In the genomic region with DNA sequence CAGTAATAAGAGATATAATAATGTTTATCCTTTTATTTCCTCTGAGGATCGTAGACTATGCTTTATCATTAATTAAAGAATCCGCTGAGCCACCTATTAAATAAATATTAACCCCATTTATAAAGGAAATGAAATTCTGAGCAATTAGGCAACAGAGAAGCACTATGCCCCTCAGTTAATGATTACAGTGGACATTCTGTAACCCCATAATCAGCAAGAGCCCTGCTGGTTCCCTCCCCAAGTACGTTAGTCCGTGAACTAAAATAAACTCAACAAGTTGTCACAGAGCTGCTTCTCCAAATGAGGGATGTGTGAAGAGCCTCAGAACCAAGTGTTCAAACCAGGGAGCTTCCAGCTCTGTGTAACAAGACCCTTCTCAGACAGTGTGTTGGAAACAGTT, we compare ENCODE assay signal across 16 mouse cellular contexts.
"Had no signal": no experiment of that assay in that cellular context is flagged by ENCODE, and none has a peak within 500 bp of the region (broad histone marks: within the 10 kb centered on the region; RNA-seq: fewer than 3 reads in every experiment).

No protein-coding gene starts in this region.

- H3K27ac ChIP-seq: lung, embryonic 15.5 days; macrophage; midbrain, embryonic 13.5 days; midbrain, embryonic 15.5 days; neural tube, embryonic 12.5 days; stomach, embryonic 15.5 days; stomach, postnatal 0 days had no signal

- H3K4me2 ChIP-seq: lung, embryonic 15.5 days; midbrain, embryonic 11.5 days; midbrain, embryonic 13.5 days; midbrain, embryonic 15.5 days; neural tube, embryonic 12.5 days; stomach, embryonic 15.5 days had no signal

- H3K36me3 ChIP-seq: lung, embryonic 15.5 days; midbrain, embryonic 13.5 days; midbrain, embryonic 15.5 days; neural tube, embryonic 12.5 days; stomach, embryonic 15.5 days had no signal

- H3K9me3 ChIP-seq: lung, embryonic 15.5 days; midbrain, embryonic 13.5 days; midbrain, embryonic 15.5 days; neural tube, embryonic 12.5 days; stomach, embryonic 15.5 days had no signal

- H3K4me3 ChIP-seq: lung, embryonic 15.5 days; megakaryocyte, embryonic 14.5 days; midbrain, embryonic 13.5 days; midbrain, embryonic 15.5 days; neural tube, embryonic 12.5 days; stomach, embryonic 15.5 days had no signal

- ATAC-seq: lung, postnatal 0 days; midbrain, embryonic 13.5 days; midbrain, embryonic 15.5 days had no signal

- DNase-seq: lung, postnatal 14 days; lung, postnatal 36 days; right cerebral cortex, postnatal 14 days; thymus, adult 2 months; thymus, postnatal 25 days; thymus, postnatal 4 days had no signal

- H3K9ac ChIP-seq: lung, embryonic 15.5 days; midbrain, embryonic 13.5 days; midbrain, embryonic 15.5 days; neural tube, embryonic 12.5 days; stomach, embryonic 15.5 days had no signal

- H3K27me3 ChIP-seq: lung, embryonic 15.5 days; megakaryocyte, embryonic 14.5 days; midbrain, embryonic 13.5 days; midbrain, embryonic 15.5 days; neural tube, embryonic 12.5 days; stomach, embryonic 15.5 days had no signal

- H3K4me1 ChIP-seq: lung, embryonic 15.5 days; megakaryocyte, embryonic 14.5 days; midbrain, embryonic 15.5 days; neural tube, embryonic 12.5 days; stomach, embryonic 15.5 days had no signal
